Mouse (Mus musculus): Measurements from ENCODE around the gene Setd1a.
"Not testable (repeated sequence)": the region's sequence is repeated elsewhere in the genome, so short reads cannot be mapped to it uniquely, and the experiment has no call there.

Gene Setd1a

DNA sequence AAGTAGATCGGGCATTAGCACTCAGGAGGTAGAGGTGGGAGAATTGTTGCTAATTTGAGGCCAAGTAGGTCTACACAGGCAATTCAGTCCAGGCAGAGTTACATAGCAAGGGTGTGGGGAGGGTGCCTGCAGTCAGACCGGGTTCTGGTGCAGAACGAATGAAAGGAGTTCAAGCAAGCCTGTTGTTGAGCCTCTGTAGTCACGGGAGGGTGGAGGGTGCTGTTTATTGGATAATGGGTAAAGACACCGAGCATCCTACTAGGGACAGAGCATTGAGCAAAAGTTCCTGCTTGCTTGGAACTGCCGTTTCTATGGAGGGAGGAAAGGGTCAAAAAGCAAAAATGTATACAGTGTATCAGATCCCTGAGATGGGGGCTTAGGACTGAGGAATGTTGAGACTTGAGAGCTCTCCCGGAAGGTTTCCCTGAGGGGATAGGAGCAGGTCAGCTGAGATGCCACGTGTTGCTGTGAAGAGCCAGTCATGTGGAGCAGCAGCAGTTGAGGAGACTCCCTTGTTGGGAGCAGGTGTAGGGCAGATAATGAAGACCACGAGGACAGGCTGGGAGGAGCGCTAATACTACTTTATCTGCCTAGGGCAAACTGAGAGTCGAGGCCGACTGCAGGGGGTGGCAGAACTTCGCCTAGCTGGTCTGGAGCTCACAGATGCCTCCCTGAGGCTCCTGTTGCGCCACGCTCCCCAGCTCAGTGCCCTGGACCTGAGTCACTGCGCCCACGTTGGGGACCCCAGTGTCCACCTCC, 9.4 kb upstream of the Setd1a start:
- DNase-seq (ENCODE audit: low read depth, low spot score): no peak

DNA sequence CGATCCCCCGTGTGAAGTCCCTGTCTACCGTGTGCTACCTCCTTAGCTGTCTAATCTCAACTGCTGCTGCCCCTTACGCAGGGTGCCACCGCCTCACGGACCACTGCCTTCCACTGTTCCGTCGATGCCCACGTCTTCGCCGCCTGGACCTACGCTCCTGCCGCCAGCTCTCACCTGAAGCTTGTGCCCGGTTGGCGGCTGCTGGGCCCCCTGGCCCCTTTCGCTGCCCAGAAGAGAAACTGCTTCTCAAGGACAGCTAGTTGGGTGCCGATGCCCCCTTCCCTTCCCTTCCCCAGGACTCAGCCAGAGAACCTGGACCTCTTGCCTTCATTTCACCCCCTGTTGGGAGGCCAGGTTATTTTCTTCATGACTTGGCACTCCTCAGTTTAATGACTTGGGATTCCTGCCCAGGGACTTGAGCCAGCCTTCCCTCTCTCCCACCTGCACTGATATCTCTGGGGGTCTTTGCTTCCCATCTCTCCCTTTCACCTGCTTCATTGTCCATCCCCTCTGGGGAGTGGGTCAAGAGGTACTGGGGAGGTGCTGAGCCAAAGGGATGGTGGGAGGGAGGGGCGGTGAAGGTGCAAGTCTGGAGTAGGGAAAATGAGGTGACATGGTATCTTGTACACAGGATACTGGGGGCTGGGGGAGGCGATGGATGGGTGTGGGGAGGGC, 8.7 kb upstream of the Setd1a start:
- no peak for DNase-seq (ENCODE audit: low read depth, low spot score)

DNA sequence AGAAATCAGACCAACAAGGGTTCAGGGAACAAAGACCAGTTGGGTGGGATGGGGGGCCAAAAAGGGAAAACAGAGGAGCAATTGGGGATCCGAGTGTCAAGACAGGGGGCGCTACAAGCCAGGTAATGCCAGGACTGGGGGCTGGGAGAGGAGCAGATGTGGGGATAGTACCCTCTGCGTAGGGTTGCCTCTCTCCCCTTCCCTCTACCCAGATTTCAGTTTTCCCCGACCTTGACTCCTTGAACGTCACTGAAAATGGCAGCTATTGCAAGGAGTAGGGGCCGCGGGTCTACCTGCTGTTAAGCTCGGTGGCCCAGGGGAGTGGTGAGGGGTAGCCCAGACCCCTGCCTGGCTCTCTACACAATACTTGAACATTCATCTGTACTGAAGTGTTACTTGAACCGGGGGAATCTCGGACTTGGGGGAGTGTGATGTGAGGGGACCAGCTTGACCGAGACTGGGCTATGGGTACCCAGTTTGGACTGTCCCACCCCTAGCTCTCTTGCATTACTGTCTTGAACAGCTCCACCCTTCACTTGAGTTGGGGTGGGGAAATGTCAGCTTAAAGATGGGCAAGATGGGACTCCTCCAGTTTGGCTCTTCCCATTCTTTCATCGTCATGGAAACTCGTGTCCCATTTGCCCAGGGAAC, 8.0 kb upstream of the Setd1a start:
- no peak for DNase-seq (ENCODE audit: low read depth, low spot score)

DNA sequence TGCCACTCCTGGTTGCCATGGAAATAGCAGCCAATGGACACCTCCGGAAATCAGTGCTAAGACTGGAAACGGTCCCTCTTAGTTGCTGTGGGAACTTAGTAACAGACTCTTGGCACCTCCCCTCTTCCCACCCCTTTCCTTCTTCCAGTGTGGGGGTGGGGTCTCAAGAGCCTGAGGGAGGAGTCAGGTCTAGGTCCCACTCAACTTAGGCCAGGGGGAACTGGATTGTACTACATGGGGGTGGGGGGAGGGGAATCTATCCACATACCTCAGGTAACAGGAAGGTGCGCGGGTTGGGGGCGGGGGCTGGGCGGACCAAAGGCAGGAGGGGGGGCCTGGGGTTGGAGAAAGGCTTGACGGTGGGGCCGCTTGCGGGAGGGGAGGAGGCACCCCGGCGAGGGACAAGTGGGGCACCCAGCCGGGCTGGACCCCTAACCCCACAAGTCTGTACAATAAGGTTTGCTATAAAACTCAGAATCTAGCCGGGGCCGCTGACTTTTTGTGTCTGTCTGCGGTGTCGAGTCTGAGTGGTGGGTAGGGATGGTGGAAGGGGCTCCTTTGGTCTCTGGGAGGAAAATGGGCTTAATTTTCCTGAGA, 7.4 kb upstream of the Setd1a start:
- DNase-seq (ENCODE audit: low read depth, low spot score): peak; percentile 98

DNA sequence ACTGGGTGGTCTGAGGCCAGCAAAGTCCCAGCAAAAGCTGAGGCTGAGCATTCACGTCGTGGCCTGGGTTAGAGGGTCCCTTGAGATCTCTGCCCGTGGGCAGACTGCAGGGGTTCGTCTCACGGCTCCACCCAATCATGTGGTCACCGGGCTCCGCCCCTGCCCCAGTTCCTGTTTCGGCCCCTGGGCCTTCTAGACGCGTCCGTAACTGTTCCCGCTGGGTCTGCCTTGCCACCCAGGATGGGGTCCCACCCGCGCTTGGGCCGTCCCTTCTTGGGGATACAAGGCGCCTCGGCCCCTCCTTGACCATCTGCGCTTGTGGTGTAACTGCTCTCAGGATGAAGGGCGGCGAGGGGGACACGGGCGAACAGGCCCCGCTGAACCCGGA, 6.8 kb upstream of the Setd1a start, which contains the start of gene Orai3:
Gene Orai3 (plus strand): TSS at position 165 of the 388 bp plus-strand sequence.
- DNase-seq (ENCODE audit: low read depth, low spot score): peak; percentile 87

DNA sequence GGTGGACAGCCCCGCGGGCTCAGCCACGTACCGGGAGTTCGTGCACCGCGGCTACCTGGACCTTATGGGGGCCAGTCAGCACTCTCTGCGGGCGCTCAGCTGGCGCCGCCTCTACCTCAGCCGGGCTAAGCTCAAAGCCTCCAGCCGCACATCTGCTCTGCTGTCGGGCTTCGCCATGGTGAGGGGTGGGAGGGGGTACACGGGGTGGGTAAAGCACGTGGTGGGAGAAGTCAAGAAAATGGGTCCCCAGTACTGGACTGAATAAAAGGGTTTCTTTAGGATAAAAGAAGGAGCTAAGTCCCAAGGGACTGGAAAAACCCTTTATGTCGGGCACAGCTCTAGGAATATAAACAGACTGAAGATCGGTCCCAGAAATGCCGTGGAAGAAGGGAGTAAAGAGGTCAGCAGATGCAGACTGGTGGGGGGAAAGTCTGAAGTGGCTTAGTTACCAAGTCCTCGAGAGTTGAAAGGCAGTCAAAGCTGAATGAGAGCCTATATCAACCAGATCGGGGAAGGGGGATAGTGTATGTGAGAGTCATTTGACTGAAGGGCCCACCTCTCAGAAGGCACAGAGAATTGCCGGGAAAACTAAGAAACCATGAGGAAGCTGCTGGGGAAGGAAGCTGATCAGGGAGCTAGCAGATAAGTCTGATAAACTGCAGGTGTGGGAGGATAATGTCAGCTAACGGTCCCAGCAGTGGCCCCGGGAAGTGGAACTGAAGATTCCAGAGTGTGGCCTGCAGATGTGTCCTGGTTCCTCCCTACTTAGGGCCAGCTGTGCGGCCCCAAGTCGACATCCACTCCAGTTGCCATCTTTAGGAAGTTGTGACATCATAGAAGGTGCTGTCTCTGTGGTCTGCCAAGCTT, 6.2 kb upstream of the Setd1a start:
- DNase-seq (ENCODE audit: low read depth, low spot score): peak; percentile 42

DNA sequence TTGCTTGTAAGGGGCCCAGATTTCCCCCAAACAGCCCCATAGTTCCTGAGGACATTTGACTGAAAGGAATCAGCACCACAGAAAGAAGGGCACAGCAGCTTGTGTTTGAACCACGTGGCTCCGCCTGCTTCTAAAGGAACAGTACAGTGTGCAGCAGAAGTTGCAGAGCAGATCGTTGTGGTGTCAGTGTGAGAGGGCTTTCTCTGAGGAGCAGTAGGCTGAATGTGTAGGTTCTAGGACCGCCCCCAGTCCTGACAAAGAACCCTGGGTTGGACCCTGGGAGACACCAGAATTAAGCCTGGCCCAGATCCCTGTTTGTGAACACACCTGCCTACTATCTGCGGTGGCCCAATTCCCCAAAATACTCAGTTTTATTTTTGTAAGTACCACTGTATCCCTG, 5.2 kb upstream of the Setd1a start:
- no peak for DNase-seq (ENCODE audit: low read depth, low spot score)

DNA sequence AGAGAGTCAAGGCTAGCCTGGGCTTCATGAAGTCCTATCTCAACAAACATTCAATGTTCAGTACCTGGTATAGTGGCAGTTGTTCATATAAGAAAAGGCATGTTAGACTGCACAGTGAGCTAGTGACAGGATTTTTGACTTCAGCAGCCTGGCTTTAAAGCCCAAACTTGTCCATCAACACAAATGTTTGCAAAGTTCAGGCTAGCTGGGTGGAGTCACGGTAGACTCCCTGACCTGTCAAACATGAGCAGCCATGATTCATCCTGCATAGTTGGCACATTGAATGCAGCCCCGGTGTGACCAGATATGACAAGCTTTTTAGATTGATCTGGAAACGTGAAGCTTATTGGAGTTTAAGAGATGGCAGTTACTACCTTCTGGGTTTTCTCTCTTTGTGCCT, 4.4 kb upstream of the Setd1a start:
- DNase-seq (ENCODE audit: low read depth, low spot score): peak; percentile 68

DNA sequence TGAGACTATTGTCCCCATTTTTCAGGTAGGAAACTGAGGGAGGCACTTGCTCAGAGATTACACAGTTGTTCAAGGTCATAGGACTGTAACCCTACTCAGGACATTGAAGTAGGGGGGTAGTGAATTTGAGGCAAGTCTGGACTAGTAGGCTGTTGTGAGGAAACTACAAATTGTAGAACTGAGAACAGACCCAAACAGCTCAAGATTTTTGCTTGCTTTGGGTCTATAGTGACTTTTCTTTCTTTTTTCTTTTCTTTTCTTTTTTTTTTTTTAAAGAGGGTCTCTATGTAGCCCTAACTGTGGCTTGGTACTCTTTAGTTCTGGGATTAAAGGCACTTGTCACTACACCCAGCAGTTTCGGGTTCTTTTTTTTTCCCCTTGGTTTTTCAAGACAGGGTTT, 3.9 kb upstream of the Setd1a start:
- no peak for DNase-seq (ENCODE audit: low read depth, low spot score)

DNA sequence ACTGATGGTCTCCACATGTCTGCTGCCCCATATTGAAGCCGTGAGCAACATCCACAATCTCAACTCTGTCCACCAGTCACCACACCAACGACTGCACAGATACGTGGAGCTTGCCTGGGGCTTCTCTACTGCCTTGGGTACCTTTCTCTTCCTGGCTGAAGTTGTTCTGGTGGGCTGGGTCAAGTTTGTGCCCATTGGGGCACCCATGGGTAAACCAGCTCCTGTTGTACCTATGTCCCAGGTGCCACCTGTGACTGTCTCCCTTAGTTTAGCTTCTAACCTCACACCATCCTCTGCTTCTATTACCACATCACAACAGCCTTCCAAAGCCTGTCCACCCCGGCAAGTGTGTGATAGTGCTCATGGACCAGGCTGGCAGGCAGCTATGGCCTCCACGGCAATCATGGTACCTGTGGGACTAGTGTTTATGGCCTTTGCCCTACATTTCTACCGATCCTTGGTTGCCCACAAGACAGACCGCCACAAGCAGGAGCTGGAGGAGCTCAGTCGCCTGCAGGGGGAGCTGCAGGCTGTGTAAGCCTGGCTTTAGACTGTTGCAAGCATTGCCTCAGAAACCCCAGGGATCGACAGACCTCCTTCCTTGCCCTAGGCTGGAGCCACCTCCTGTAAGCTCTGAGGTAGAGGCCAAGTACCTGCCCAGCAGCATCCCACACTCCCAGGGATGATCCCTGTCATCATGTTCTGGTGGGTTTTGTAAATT, 2.6 kb upstream of the Setd1a start:
- peak; percentile 81 for DNase-seq (ENCODE audit: low read depth, low spot score)

DNA sequence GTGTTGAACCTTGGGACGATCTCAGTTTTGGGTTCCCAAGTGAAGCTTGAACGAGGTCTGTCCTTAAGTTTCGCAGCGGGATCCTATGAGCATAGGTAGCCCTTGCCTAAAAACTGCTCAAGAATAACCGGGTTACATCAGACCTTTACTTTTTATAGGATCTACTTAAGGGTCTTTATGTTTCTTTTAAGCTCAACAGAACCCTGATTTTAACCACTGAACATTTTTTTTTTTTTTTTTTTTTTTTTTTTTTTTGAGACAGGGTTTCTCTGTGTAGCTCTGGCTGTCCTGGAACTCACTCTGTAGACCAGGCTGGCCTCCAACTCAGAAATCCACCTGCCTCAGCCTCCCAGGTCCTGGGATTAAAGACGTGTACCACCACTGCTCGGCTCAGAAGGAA, 633 bp upstream of the Setd1a start:
- DNase-seq (ENCODE audit: low read depth, low spot score): not testable (repeated sequence)

DNA sequence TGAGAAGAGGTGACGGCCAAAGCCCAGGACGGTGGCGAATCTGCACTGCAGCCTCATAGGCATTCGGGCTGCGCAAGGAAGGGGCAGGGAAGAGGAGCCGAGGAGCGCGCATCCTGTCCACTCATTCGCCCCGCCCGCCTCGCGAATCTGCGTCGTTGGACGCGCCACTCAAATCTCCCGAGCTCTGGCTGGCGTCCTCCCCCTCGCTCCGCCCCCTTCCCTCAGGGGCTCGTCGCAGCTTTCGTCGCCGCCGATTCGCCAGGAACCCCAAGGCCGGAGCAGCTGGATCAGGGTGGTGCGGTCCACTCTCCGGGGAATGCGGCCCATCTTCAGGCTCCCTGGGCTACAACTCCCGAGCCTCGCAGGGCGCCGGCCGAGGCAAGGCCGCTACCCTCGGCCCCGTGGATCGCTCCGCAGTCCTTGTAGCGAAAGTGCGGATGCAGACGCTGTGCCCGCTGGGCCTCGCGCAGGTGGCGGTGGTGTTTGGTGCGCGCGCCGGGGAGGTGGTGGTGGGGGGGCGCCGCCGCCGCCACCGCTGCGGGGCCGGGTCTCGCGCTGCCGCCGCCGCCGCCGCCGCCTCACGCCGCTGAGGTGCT, 506 bp downstream of the Setd1a start:
- DNase-seq (ENCODE audit: low read depth, low spot score): peak; percentile 91

DNA sequence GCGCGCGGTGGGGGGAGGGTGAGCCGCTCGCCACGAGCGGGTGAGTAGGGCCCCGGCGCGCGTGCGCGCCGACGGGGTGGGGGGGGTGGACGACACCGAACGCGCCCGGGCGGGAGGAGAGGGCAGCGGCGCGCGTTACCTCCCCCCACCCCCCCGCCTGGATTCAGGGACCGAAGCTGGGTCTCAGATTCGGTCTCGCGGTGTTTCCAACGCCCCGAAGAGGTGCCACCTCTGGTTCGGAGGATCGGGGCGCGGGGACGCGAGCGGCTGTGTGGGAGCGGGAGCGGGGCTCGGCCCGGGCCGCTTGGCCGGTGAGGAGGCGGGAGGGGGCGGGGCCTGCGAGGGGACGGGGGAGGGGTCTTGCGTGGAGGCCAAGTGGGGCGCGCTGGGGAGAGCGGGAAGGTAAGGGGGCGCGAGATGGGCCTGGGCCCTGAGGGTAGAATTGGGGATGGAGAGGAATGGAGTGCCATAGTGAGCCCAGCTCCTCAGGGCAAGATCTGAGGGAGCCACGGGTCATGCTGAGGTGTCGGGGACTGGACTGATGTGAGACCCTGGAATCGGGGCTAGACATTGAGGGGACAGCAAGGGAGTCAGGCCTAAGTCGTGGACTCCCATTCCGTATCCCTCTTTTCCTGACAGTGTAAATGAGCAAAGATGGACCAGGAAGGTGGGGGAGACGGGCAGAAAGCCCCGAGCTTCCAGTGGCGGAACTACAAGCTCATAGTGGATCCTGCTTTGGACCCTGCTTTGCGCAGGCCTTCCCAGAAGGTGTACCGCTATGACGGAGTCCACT, 1.2 kb downstream of the Setd1a start:
- peak; percentile 59 for DNase-seq (ENCODE audit: low read depth, low spot score)

DNA sequence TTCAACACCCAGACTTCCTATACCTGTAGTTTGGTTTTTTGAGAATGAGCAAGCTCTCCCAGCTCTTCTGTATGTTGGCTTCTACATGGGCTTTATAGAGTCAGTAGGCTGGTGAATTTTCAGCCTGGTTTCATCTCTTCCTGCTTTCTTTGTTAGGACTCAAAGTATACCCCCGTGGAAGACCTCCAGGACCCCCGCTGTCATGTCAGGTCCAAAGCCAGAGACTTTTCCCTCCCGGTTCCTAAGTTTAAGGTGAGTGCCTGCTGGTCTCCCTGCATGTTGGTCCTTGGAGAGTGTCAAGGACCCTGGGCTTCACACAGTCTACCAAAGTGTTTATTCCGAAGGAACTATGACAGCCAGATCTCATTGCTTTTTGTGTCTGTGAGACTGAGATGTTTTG, 1.9 kb downstream of the Setd1a start:
- no peak for DNase-seq (ENCODE audit: low read depth, low spot score)

DNA sequence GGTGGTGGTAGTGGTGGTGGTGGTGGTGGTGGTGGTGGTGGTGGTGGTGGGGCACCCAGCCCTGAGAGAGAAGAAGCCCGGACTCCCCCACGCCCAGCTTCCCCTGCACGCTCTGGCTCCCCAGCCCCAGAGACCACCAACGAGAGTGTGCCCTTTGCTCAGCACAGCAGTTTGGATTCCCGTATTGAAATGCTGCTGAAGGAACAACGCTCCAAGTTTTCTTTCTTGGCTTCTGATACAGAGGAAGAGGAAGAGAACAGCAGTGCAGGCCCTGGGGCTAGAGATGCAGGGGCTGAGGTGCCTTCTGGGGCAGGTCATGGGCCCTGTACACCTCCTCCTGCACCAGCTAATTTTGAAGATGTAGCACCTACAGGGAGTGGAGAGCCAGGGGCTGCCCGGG, 8.8 kb downstream of the Setd1a start, which contains the start of gene Gm49388:
Gene Gm49388 (plus strand): TSS at position 301 of the 400 bp plus-strand sequence.
- no peak for DNase-seq (ENCODE audit: low read depth, low spot score)

DNA sequence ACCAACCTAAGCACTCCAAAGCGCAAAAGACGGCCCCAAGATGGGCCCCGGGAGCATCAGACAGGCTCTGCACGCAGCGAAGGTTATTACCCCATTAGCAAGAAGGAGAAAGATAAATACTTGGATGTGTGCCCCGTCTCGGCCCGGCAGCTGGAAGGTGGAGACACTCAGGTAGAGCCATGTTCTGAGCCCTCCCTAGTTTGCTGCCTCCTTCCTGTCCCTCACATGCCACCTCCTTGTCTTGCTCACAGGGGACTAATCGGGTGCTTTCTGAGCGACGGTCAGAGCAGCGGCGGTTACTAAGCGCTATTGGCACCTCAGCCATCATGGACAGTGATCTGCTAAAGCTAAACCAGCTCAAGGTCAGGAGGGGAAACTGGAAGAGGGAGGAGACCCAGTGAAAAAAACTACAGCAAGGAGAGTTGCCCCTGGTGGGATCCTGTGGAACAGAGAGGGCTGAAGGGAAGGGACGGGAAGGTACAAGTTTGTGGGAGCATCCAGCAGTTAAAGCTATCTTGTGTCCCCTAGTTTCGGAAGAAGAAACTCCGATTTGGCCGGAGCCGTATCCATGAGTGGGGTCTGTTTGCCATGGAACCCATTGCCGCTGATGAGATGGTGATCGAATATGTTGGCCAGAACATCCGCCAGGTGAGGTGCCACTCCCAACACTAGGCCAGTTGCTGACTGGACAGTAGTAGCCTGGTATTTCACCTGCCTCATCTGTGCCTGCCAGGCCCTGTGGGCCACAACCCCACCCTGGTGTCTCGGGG, 20.8 kb downstream of the Setd1a start:
- no peak for DNase-seq (ENCODE audit: low read depth, low spot score)

DNA sequence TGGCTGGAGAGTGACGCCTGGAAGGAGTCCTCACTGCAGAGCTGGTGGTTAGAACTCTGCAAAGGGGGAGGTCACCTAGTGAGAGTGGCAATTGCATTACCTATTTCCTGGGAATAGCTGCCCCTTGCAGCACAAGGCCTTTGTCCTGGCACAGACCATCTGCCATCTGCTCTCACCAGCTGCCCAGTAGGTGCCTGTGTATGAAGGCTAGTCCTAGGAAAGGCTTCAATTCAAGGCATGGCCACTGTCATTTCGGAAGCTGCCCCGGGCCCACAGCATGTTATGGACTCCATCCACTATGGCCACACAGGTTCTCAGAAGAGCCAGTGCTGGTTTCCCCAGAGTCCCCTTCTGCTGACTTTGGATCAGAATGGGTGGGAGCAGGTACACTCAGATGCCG, 22.1 kb downstream of the Setd1a start:
- DNase-seq (ENCODE audit: low read depth, low spot score): no peak

DNA sequence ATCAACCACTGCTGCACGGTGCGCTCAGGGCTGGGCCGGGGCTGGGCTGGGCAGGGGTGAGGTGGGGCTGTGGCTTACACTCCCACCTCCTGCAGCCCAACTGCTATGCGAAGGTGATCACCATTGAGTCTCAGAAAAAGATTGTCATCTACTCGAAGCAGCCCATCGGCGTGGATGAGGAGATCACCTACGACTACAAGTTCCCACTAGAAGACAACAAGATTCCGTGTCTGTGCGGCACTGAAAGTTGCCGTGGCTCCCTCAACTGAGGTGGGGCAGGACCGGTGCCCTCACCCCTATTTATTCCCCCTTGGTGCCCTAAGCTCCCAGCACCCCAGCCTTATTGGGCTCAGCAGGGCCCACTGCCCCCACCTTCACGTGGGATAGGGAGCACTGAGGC, 22.7 kb downstream of the Setd1a start:
- no peak for DNase-seq (ENCODE audit: low read depth, low spot score)

DNA sequence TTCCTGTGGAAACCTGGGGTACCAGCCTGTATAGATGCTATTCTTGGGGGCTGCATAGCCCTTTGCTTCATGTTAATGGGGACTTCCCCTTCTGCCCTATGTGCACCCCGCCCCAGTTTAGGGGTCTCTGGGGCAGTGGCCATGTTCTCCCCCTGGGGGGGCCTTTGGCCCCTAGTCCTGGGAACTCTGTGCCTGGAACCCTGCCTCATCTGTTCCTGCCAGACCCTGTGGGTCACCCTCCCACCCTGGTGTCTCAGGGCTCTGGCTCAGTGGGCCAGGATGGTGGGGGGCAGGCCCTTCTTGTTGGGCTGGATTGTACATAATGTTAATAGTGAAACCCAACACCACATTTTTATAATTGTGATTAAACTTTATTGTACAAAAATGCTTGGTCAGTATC, 23.3 kb downstream of the Setd1a start:
- DNase-seq (ENCODE audit: low read depth, low spot score): no peak

Measured in 3T3-L1 (cell line).